Mouse (Mus musculus): ENCODE measurements around the gene Gpr162. TPM values are rescaled to one million over a fixed set of nuclear protein-coding genes. Genes with fewer than 3 reads are reported as not detected.

Gpr162 gene
- polyA plus RNA-seq (2017; shearing (Covaris generic)): 0.39 TPM

DNA sequence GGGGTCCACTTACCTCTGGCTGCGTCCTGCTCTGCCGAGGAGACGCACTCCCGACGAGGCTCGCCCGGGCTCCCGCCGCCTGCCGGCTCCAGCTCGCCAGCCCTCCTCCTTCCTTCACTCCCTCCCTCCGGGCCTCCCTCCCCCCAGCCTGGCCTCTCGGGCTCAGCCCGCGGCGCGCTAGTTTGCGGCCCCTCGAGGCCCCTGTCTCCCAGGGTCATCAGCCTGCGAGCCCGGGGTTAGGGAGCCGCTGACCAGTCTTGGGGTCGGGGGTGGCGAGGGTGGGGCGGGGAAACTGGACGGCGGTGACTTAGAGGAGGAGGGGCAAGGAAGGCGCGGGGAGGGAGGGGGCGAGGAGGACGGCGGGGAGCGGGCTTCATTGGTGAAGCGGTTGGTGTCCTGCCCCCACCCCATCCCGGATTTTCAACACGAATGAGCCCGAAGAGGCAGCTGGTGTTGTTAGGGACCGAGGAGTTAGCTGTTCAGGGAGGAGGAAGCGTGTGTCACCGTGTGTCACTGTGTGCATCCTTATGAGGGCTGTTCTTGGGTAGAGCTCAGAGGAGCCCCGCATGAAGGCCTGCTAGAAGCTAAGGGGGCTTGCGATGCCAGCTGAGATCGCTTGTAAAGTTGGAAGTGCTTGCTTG lies at the start of gene Gpr162:
Gpr162 (minus strand) TSS at position 326 of the 641 bp plus-strand sequence.

DNA sequence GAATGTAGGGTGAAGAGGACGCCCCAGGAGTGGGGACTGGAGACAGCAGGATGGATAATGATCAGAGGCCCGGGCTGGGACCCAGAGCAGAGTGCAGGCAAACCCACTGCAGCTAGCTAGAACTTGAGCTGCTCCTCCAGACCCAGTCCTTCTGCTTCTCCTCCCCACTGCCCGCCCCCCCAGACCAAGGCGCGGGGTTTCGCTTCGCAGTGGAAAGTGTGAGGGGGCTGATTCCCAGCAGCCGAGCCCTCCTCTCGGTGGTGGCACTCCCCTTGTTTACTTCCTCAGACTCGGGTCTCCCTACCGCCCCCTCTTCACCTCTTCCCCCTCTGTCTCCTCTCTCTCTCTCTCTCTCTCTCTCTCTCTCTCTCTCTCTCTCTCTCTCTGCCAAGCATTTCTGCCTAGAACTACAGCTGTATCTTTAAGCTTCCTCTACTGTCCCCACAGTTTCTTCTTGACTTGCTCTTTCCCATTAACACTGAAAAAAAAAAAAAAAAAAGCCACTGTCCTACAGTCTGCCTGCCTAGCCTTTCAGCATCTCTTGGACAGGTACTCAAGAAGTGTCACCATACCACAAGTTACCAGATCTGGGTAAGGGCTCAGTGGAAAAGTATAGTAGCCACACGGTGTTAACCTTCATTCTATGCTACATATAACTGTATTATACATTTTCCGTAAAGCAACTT lies 47.9 kb upstream of the Gpr162 start, which contains the start of gene Lag3:
Lag3 (minus strand) TSS at position 173 of the 686 bp plus-strand sequence.

DNA sequence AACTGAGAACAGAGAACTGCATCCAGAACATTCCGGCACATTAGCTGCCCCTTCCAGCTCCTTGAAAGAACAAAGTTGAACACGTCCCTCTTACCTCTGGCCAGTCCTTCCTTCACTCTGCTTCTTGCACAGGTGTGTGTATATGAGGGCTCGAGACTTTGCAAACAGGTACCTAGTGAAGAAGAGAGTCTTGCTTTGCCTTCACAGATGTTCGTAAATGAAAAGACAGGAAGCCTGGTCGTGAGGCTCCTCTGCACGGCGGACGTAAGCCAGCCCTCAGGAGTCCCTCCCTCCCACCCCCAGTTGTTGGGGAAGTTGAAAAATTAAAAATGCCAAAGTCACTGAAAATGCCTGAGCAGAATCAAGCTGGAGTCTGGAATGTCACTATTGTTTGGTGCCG lies 24.2 kb upstream of the Gpr162 start, which contains the start of gene Cd4:
Cd4 (minus strand) TSS at position 236 of the 400 bp plus-strand sequence.

DNA sequence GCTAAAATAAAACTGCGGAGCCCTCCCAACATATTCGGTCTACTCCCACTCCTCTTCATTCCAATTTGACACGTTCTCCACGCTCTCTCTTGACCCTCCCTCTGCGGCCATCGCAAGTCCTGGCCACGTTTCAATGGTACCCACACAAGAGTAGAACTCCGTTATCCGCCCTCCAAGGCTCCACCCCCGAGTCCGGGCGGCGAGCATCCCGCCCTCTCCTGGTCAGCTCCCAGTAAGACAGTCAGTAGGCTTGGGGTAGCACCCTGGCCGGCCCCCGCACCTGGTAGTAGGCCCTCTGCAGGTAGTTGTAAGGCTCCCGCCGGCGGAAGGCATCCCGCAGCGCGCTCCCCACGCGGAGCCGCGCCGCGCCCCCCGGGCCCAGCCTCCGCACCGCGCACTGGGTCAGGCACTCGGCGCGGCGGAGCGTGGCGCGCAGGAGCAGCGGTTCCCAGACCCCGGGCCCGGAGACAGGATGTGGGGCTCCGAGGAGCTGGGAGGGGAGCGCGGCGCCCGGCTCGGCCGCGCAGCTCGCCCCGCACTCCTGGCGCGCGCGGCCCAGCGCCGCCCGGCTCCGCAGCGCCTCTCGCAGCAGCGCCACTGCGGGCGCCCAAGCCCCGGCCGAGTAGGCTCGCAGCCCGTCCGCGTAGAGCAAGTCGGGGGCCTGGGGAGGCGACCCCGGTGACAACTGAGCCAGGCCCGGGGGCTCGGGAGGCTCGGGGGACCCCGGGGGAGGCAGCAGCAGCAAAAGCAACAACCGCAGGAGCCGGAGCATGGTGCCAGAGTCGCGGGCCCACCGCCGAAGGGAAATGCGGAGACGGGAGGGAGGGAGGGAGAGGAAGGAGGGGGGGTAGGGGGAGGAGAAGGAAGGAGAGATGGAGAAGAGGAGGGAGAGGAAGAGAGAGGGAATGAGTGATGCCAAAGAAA lies 6.6 kb downstream of the Gpr162 start, which contains the start of gene P3h3:
P3h3 (minus strand) TSS at position 837 of the 924 bp plus-strand sequence.

DNA sequence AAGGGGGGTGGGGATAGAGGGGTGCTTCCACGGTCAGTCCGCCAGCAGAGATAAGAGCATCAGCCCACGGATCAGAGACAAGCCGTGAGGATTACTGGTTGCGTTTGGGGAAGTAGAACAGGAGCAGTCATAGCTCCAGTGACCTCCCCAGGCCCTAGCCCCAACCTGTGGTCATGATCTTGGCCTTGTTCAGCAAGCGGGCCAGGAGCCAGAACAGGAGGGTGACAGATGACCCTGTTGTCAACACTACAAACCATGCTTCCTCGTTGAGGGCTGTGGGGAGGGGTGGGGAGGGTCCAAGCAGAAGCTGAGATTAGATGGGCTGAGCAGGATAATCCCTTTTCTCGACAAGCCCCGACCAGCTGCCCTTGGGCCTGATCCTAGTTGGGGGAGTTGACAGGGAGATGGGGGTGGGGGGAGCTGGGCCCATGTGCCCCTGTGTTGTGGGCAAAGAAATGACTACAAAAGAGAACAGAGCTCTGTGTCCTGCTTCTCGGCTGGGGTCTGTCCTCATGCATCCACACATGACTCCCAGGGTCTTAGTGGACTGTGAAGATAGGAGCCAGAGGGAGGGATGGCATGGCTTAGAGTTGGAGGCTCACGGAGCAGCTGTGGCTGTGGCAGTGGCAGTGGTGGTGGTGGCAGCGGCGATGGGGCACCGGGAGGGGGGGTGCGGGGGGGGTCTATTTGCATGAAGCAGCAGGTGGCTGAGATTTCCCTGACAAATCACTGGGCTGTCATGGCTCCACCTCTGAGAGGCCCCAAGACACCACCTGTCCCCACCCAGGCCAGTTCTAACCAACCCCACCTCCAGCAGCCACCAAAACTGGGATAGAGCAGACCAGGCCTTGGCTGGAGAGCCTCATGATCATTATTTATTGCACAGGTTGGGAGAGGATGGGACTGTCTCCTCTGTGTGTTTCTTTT lies 23.3 kb downstream of the Gpr162 start, which contains the start of gene Gnb3:
Gnb3 (minus strand) TSS at position 35 of the 927 bp plus-strand sequence.

DNA sequence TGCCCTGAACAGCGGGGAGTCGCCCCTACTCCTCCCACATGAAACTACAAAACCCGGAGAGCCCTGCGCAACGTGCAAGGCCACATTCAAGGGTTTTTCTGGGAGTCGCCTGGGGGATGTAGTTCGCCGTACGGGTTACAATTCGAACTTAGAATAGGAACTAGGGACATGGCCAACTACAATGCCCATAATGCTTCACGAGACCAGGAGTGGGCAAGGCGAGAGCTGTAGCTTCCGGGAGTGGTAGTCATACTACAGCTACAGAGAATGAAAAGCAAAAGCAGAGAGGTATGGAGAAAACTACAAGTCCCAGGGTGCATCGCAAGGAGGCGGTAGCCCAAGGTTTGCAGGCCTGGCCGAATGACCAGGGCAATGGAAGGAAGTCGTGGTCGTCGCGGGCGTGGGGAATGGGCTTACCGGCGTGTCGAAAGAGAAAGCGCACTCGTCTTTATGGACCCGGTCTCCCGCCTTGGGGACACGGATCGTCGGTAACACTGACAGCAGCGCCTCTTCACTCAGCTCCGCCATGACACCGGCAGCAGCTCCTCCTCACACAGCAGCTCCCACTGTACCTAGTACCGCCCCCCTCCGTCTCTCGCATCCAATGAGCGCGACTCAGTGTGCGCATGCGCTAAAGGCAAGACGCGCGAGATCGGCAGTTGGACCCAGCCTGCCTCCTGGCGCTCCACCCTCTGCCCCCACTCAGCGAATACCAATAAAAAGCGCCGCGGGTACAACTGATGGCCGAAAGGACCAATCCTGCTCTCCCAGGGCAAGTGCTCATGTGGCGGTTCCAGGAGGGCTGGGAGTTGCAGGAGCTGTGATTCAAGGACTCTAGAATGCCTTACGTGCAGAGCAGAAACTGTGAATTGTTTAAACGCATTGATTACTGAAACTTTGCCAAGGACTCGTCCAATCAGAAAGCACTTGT lies 34.6 kb downstream of the Gpr162 start, which contains the start of the genes Usp5 and Cdca3:
Usp5 (minus strand) TSS at position 617 of the 931 bp plus-strand sequence.
Cdca3 (plus strand) TSS at position 680 of the 931 bp plus-strand sequence.

DNA sequence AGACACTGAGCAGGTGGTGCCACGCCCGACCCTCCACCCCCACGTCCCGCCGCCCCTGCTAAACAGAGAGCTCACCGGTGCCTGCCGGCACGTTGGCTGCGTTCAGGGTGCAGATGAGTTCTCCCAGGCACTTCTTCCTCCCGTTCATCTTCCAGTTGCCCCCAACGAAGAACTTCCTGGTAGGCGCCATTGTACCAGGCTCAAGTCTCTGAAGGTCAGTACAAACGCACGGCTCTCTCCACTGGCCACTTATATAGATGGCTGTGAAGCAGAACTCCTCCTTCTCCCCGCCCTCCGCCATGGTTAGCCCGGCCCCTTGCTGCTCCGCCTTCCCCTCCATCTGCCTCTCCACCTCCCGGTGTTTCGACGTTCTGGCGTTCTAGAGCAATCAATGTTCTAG lies 49.9 kb downstream of the Gpr162 start, which contains the start of gene Tpi1:
Tpi1 (minus strand) TSS at position 364 of the 400 bp plus-strand sequence.

Other genes starting within 250 kb of the Gpr162 start
- not detected for gene C1s2, start 227.9 kb downstream of the Gpr162 start, polyA plus RNA-seq (2017; shearing (Covaris generic))
- gene Lpcat3, start 201.0 kb downstream of the Gpr162 start, polyA plus RNA-seq (2017; shearing (Covaris generic)): 56.7 TPM
- gene Emg1, start 151.8 kb downstream of the Gpr162 start, polyA plus RNA-seq (2017; shearing (Covaris generic)): 306 TPM
- 205 TPM for gene Phb2, start 151.6 kb downstream of the Gpr162 start, polyA plus RNA-seq (2017; shearing (Covaris generic))
- gene Ptpn6, start 125.3 kb downstream of the Gpr162 start, polyA plus RNA-seq (2017; shearing (Covaris generic)): 376 TPM
- gene Grcc10, start 122.6 kb downstream of the Gpr162 start, polyA plus RNA-seq (2017; shearing (Covaris generic)): 525 TPM
- gene Gm45234, start 108.0 kb downstream of the Gpr162 start, polyA plus RNA-seq (2017; shearing (Covaris generic)): not detected
- gene Atn1, start 107.5 kb downstream of the Gpr162 start, polyA plus RNA-seq (2017; shearing (Covaris generic)): 2.9 TPM
- 8.5 TPM for gene Eno2, start 94.3 kb downstream of the Gpr162 start, polyA plus RNA-seq (2017; shearing (Covaris generic))
- gene Lrrc23, start 84.3 kb downstream of the Gpr162 start, polyA plus RNA-seq (2017; shearing (Covaris generic)): 2.4 TPM
- gene Spsb2, start 55.3 kb downstream of the Gpr162 start, polyA plus RNA-seq (2017; shearing (Covaris generic)): 8.8 TPM
- 134 TPM for gene Tpi1, start 49.7 kb downstream of the Gpr162 start, polyA plus RNA-seq (2017; shearing (Covaris generic))
- gene Usp5, start 34.5 kb downstream of the Gpr162 start, polyA plus RNA-seq (2017; shearing (Covaris generic)): 143 TPM
- 8.5 TPM for gene Cdca3, start 34.4 kb downstream of the Gpr162 start, polyA plus RNA-seq (2017; shearing (Covaris generic))
- gene Gnb3, start 23.7 kb downstream of the Gpr162 start, polyA plus RNA-seq (2017; shearing (Covaris generic)): not detected
- not detected for gene P3h3, start 6.2 kb downstream of the Gpr162 start, polyA plus RNA-seq (2017; shearing (Covaris generic))
- gene Cd4, start 24.2 kb upstream of the Gpr162 start, polyA plus RNA-seq (2017; shearing (Covaris generic)): 304 TPM
- gene Lag3, start 47.7 kb upstream of the Gpr162 start, polyA plus RNA-seq (2017; shearing (Covaris generic)): 5.8 TPM
- 11.1 TPM for gene Ptms, start 56.1 kb upstream of the Gpr162 start, polyA plus RNA-seq (2017; shearing (Covaris generic))
- gene Mlf2, start 67.4 kb upstream of the Gpr162 start, polyA plus RNA-seq (2017; shearing (Covaris generic)): 189 TPM
- gene Cops7a, start 101.6 kb upstream of the Gpr162 start, polyA plus RNA-seq (2017; shearing (Covaris generic)): 105 TPM
- gene Pianp, start 132.7 kb upstream of the Gpr162 start, polyA plus RNA-seq (2017; shearing (Covaris generic)): not detected
- gene Zfp384, start 145.2 kb upstream of the Gpr162 start, polyA plus RNA-seq (2017; shearing (Covaris generic)): 25.6 TPM
- gene Ing4, start 175.8 kb upstream of the Gpr162 start, polyA plus RNA-seq (2017; shearing (Covaris generic)): 85.5 TPM
- gene Acrbp, start 185.7 kb upstream of the Gpr162 start, polyA plus RNA-seq (2017; shearing (Covaris generic)): 26.6 TPM
- 22.2 TPM for gene Lpar5, start 203.9 kb upstream of the Gpr162 start, polyA plus RNA-seq (2017; shearing (Covaris generic))
- gene Chd4, start 232.0 kb upstream of the Gpr162 start, polyA plus RNA-seq (2017; shearing (Covaris generic)): 73.6 TPM